ENCODE assay signal across 8 mouse cellular contexts in genomic region chr9:43339614-43340020, GRCm38 (mm10). TPM values are rescaled to one million over a fixed set of nuclear protein-coding genes. Genes with fewer than 3 reads are reported as not detected.
A peak's percentile ranks its signal among the peaks of the same experiment; 100 is the strongest.
DNase-seq lines count a peak whose midpoint lies in the region; ATAC-seq and TF ChIP-seq lines count a peak whose summit lies in the region.

No protein-coding gene starts in this region.

- ATAC-seq in intestine, postnatal 0 days: no peak
- ATAC-seq in intestine, embryonic 15.5 days: no peak
- ATAC-seq in frontal cortex, adult (ENCODE audit: low TSS enrichment): peak; percentile 74

- TF ChIP-seq POLR2A in kidney, adult 2 months (IDR thresholded peaks at IDR 0.05; ENCODE audit: low read depth, low read length): no peak

- H3K27ac ChIP-seq in intestine, postnatal 0 days (ENCODE audit: low read depth, low read length): no peak overlapping the region
- no peak overlapping the region for H3K27ac ChIP-seq in intestine, embryonic 15.5 days
- H3K27ac ChIP-seq in kidney, adult 2 months (ENCODE audit: insufficient read depth, low read depth, low read length): no peak overlapping the region

- H3K4me2 ChIP-seq in intestine, postnatal 0 days (replicated peaks; ENCODE audit: low read depth): no peak overlapping the region
- H3K4me2 ChIP-seq in intestine, embryonic 15.5 days (replicated peaks): no peak overlapping the region

- H3K9ac ChIP-seq in intestine, postnatal 0 days (ENCODE audit: low read depth, low read length): no peak overlapping the region
- no peak overlapping the region for H3K9ac ChIP-seq in intestine, embryonic 15.5 days

- 0% methylated on average over 2 of the region's 2 CpGs for WGBS in intestine, postnatal 0 days
- 2% methylated on average over 2 of the region's 2 CpGs for WGBS in intestine, embryonic 15.5 days
- 0% methylated on average over 2 of the region's 2 CpGs for WGBS in kidney, adult 2 months

- H3K36me3 ChIP-seq in intestine, postnatal 0 days (ENCODE audit: control insufficient read depth, insufficient read depth): no peaks in the 10 kb centered on the region
- no peaks in the 10 kb centered on the region for H3K36me3 ChIP-seq in intestine, embryonic 15.5 days
- no peaks in the 10 kb centered on the region for H3K36me3 ChIP-seq in kidney, adult 2 months (ENCODE audit: control insufficient read depth, insufficient read depth, low read length)

- no peaks in the 10 kb centered on the region for H3K9me3 ChIP-seq in intestine, postnatal 0 days (ENCODE audit: control insufficient read depth)
- H3K9me3 ChIP-seq in intestine, embryonic 15.5 days: no peaks in the 10 kb centered on the region

- peak; percentile 84 for TF ChIP-seq CTCF in intestine, postnatal 0 days (IDR thresholded peaks at IDR 0.05; ENCODE audit: low read depth)
- TF ChIP-seq CTCF in kidney, adult 2 months (conservative IDR thresholded peaks at IDR 0.05; ENCODE audit: insufficient read depth, insufficient read length, low read depth, low read length): peak; percentile 82

- H3K27me3 ChIP-seq in intestine, postnatal 0 days (replicated peaks; ENCODE audit: control insufficient read depth, insufficient read depth, low read length): no peaks in the 10 kb centered on the region; the same call in 1 of the 2 replicates
- H3K27me3 ChIP-seq in intestine, embryonic 15.5 days (replicated peaks): no peaks in the 10 kb centered on the region
- H3K27me3 ChIP-seq in kidney, adult 2 months (replicated peaks; ENCODE audit: control insufficient read depth, insufficient read depth, low read length): no peaks in the 10 kb centered on the region

- DNase-seq in cerebellum, adult 9-10 months: peak; percentile 69
- DNase-seq in kidney, adult 2 months: peak; percentile 58
- DNase-seq in left cerebral cortex, postnatal 4 days: peak; percentile 82
- peak; percentile 65 for DNase-seq in naive thymus-derived CD4-positive, alpha-beta T cell, adult 2 months (ENCODE audit: low read depth)
- peak; percentile 28 for DNase-seq in telencephalon, adult 2 months (ENCODE audit: low read depth, low spot score)

- intact Hi-C loops in left cerebral cortex, postnatal 4 days (cut with DNase I): loop anchor here (2.0 to 5.0 kb wide), 3 partner anchors 153 to 633 kb away; no protein-coding TSS in a partner anchor

- H3K4me1 ChIP-seq in intestine, postnatal 0 days (replicated peaks; ENCODE audit: control insufficient read depth, insufficient read depth, low read length): no peaks in the 10 kb centered on the region
- no peaks in the 10 kb centered on the region for H3K4me1 ChIP-seq in intestine, embryonic 15.5 days (replicated peaks)
- H3K4me1 ChIP-seq in kidney, adult 2 months (ENCODE audit: control insufficient read depth, insufficient read depth, low read length): no peaks in the 10 kb centered on the region

- no peak overlapping the region for H3K4me3 ChIP-seq in intestine, postnatal 0 days (ENCODE audit: low read depth, low read length)
- no peak overlapping the region for H3K4me3 ChIP-seq in intestine, embryonic 15.5 days (replicated peaks)
- H3K4me3 ChIP-seq in kidney, adult 2 months (ENCODE audit: insufficient read depth, low read depth, low read length): no peak overlapping the region

RNA-seq across cellular contexts. Expression of gene Trim29, which starts 29.0 kb away (rescaled TPM):
- polyA plus RNA-seq in intestine, postnatal 0 days (2015; fragmentation: Nextera tagmentation; extraction: Ambion mirVana): 0.26 and 0.38 TPM in 2 replicates
- polyA plus RNA-seq in intestine, embryonic 15.5 days (2015; fragmentation: Nextera tagmentation; extraction: Ambion mirVana): 1.3 and 1.7 TPM in 2 replicates
- polyA plus RNA-seq in kidney, adult 2 months (2012; rRNA removed): 0.74 and 1.4 TPM in 2 replicates
- not detected for total RNA-seq in left cerebral cortex, postnatal 4 days (2021)

Comparison
In these comparisons a context has a peak if more than half of its experiments do, and no peak if none do; other contexts are left out.
1. DNase-seq: peak in every context shown above with its lines; median percentile 82 in left cerebral cortex, postnatal 4 days; 69 in cerebellum, adult 9-10 months; 65 in naive thymus-derived CD4-positive, alpha-beta T cell, adult 2 months; 58 in kidney, adult 2 months; 28 in telencephalon, adult 2 months.